Mouse (Mus musculus) olfactory bulb, adult 2 months (tissue): ENCODE data around the gene Crispld2.

Source experiments
- CTCF ChIP-seq: fragments of 200-500 bp; IDR thresholded peaks from 2 replicates; pipeline ENCODE4 v1.5.1; 2012; ENCODE audit warnings: low read depth, mild to moderate bottlenecking, low read length, moderate library complexity; ENCODE audit not compliant: insufficient read depth
- POLR2A ChIP-seq: fragments of 200-500 bp; IDR thresholded peaks from 2 replicates; pipeline ENCODE4 v1.6.1; 2012; ENCODE audit warnings: mild to moderate bottlenecking, low read depth, low read length, moderate library complexity; ENCODE audit not compliant: insufficient read depth

DNA sequence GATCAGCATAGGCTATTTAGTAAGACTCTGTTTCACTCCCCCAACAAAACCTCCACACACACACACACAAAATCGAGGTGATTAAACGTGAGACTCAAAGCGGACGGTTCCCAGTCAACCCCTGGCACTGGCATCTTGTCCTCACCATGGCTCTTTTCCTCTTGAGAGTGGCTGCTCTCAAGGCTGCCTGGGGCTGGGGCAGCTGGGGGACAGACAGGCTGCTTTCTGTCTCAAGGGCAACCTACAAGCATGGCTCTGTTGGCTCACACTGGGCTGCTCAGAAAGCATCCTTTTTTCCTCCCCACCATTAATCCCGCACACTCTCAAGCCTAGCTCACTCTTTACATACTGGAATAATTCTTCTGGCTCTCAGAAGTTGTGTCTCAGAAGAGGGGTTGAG is 27.1 kb downstream of the Crispld2 start:
- no peak for TF ChIP-seq CTCF
- TF ChIP-seq POLR2A, result no peak
